Mouse (Mus musculus) MEL (cell line): ENCODE data around the gene Ndufa7.

ENCODE experiments used
- CTCF ChIP-seq, 3 experiments: IDR thresholded peaks in 2 of 3; conservative IDR thresholded peaks in 1 of 3; 2 replicates each; pipeline ENCODE4 v1.5.1; 2011 to 2012; ENCODE audit warnings: low read length in 3 of 3, low read depth in 2 of 3, mild to moderate bottlenecking in 2 of 3, improper control_type of control experiment in 1 of 3, inconsistent platforms in 1 of 3, mixed read lengths in 1 of 3, moderate library complexity in 1 of 3; ENCODE audit not compliant: control insufficient read depth in 1 of 3, insufficient read depth in 1 of 3, poor library complexity in 1 of 3, severe bottlenecking in 1 of 3
- ELF1 ChIP-seq: IDR thresholded peaks from 2 replicates; pipeline ENCODE4 v1.6.1; 2014; ENCODE audit warnings: low read depth, mild to moderate bottlenecking, inconsistent platforms, low read length, improper control_type of control experiment, moderate library complexity
- EP300 ChIP-seq, 2 experiments: IDR thresholded peaks; 2 replicates each; pipeline ENCODE4 v1.6.1; 2011; ENCODE audit warnings: improper control_type of control experiment in 2 of 2, low read length in 2 of 2, low read depth in 1 of 2, mild to moderate bottlenecking in 1 of 2
- MAFK ChIP-seq: IDR thresholded peaks from 2 replicates; pipeline ENCODE4 v1.6.1; 2011; ENCODE audit warnings: low read depth, mild to moderate bottlenecking, low read length, improper control_type of control experiment, borderline replicate concordance
- NRF1 ChIP-seq: IDR thresholded peaks from 2 replicates; pipeline ENCODE4 v1.6.1; 2014; ENCODE audit warnings: low read depth, mild to moderate bottlenecking, inconsistent platforms, low read length, improper control_type of control experiment, moderate library complexity; ENCODE audit not compliant: poor library complexity, insufficient read depth, severe bottlenecking
- POLR2A ChIP-seq, 2 experiments: IDR thresholded peaks; 2 replicates each; pipeline ENCODE4 v1.6.1; 2011 to 2012; ENCODE audit warnings: low read length in 2 of 2, mild to moderate bottlenecking in 2 of 2, control low read depth in 1 of 2, improper control_type of control experiment in 1 of 2, low read depth in 1 of 2, moderate library complexity in 1 of 2; ENCODE audit not compliant: control insufficient read depth in 1 of 2, insufficient read depth in 1 of 2, poor library complexity in 1 of 2
- TCF12 ChIP-seq: IDR thresholded peaks from 2 replicates; pipeline ENCODE4 v1.6.1; 2014; ENCODE audit warnings: low read depth, mild to moderate bottlenecking, inconsistent platforms, low read length, improper control_type of control experiment, moderate library complexity
- USF1 ChIP-seq: IDR thresholded peaks from 2 replicates; pipeline ENCODE4 v1.6.1; 2014; ENCODE audit warnings: low read depth, mild to moderate bottlenecking, inconsistent platforms, low read length, improper control_type of control experiment, moderate library complexity

DNA sequence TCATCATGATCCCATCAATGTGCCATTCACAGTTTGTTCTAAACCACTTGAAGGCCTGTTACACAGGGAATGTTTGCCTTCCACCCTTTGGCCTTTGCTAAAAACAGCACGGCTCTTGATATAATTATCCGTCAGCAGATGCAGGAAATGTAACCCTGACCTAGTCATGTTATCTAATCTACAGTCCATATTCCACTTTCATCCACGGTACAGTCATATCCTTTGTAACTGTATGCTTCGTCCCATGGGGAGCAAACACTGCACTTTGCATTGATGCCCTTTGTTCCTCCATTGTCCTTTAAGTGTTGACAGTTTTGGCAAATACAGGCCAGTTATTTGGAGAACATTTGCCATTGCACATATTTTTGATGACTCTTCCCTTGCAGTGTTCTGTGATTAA lies 35.6 kb upstream of the Ndufa7 start:
- TF ChIP-seq CTCF (IDR thresholded peaks at IDR 0.05 in 2 of 3, conservative IDR thresholded peaks at IDR 0.05 in 1 of 3; ENCODE audit: control insufficient read depth in 1 of 3, insufficient read depth in 1 of 3, low read depth in 2 of 3, low read length in 3 of 3, poor library complexity in 1 of 3, severe bottlenecking in 1 of 3) (no peak), ELF1 (no peak), EP300 (IDR thresholded peaks at IDR 0.05; ENCODE audit: low read depth in 1 of 2, low read length in 2 of 2) (no peak), NRF1 (no peak), POLR2A (IDR thresholded peaks at IDR 0.05; ENCODE audit: control insufficient read depth in 1 of 2, insufficient read depth in 1 of 2, low read depth in 1 of 2, low read length in 2 of 2, poor library complexity in 1 of 2) (no peak), USF1 (no peak), TCF12 (no peak), MAFK (no peak)
